Mouse (Mus musculus): ENCODE data around the gene Dab1. TPM values are rescaled to one million over a fixed set of nuclear protein-coding genes. Genes with fewer than 3 reads are reported as not detected.
A peak's percentile ranks its signal among the peaks of the same experiment; 100 is the strongest.

Gene Dab1
- total and polyA plus RNA-seq, 2 experiments from 2014 or later, result 47.9 to 109 TPM

DNA sequence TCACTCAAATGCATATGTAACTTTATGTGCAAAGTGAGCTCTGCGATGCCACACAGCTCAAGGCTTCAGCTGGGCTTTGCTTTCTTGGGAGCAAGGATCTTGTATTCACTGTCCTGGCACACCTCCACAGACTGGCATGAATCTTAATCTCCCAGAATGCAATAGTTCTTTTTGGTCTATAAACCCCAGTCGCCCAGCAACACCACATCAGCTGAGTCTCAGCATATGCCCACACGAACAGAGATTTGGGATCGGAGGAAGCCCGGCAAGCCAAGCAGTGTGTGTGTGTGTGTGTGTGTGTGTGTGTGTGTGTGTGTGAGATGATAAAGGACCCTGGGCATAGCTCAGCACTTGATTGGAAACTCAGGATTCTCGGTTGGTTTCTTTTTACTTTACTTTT is 177.3 kb downstream of the Dab1 start:
- H3K27me3 ChIP-seq (ENCODE audit: insufficient read depth, low read length), result no peaks in the 10 kb centered on the region
- H3K4me1 ChIP-seq (ENCODE audit: insufficient read depth, low read length), result 0 out of 2 replicates have a peak, but pooled peaks cover 10% of the 10 kb centered on the region
- no peaks in the 10 kb centered on the region for H3K36me3 ChIP-seq (ENCODE audit: insufficient read depth, low read length)
- WGBS, result 57% methylated on average over 6 of the region's 6 CpGs
- no peak overlapping the region for H3K9ac ChIP-seq (replicated peaks; ENCODE audit: low read length, poor library complexity, severe bottlenecking)
- H3K4me2 ChIP-seq (ENCODE audit: low read depth, low read length, poor library complexity, severe bottlenecking), result no peak overlapping the region
- ATAC-seq (ENCODE audit: low FRiP score), result no peak; the same call in 1 of the 2 replicates
- TF ChIP-seq CTCF (IDR thresholded peaks at IDR 0.05), result no peak
- H3K4me3 ChIP-seq (ENCODE audit: low read depth, low read length), result no peak overlapping the region
- peak; percentile 73 for DNase-seq (ENCODE audit: low spot score)
- no peak overlapping the region for H3K27ac ChIP-seq (ENCODE audit: low read depth, low read length)
- H3K9me3 ChIP-seq (ENCODE audit: low read length), result no peaks in the 10 kb centered on the region

DNA sequence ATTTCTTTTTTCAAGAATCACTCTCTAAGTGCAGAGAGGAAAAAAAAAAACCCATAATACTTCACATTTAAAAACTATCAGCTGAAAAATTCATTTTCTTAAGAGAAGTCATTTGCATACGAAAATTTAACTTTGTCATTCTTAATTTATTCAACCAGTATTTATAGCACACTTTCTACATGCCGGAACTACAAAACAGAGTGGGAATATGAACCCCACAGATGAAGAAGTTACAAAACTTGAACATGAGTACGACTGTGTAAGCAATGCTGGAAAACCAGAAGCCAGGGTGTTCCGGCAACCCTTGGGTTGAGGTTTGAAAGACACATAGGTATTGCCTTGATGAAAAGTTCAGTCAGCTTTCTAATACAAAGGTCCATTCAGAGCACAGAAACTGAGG is 183.3 kb downstream of the Dab1 start:
- Histone ChIP-seq H3K27me3 (ENCODE audit: insufficient read depth, low read length) (no peaks in the 10 kb centered on the region), H3K4me1 (ENCODE audit: insufficient read depth, low read length) (no peaks in the 10 kb centered on the region), H3K4me2 (ENCODE audit: low read depth, low read length, poor library complexity, severe bottlenecking) (no peak overlapping the region), H3K27ac (ENCODE audit: low read depth, low read length) (no peak overlapping the region), H3K4me3 (ENCODE audit: low read depth, low read length) (no peak overlapping the region), H3K36me3 (ENCODE audit: insufficient read depth, low read length) (no peaks in the 10 kb centered on the region), H3K9me3 (ENCODE audit: low read length) (no peaks in the 10 kb centered on the region), H3K9ac (replicated peaks; ENCODE audit: low read length, poor library complexity, severe bottlenecking) (no peak overlapping the region)
- ATAC-seq (ENCODE audit: low FRiP score) (no peak), DNase-seq (ENCODE audit: low spot score) (no peak)
- no peak for TF ChIP-seq CTCF (IDR thresholded peaks at IDR 0.05)
- 83% methylated on average over 4 of the region's 4 CpGs for WGBS

DNA sequence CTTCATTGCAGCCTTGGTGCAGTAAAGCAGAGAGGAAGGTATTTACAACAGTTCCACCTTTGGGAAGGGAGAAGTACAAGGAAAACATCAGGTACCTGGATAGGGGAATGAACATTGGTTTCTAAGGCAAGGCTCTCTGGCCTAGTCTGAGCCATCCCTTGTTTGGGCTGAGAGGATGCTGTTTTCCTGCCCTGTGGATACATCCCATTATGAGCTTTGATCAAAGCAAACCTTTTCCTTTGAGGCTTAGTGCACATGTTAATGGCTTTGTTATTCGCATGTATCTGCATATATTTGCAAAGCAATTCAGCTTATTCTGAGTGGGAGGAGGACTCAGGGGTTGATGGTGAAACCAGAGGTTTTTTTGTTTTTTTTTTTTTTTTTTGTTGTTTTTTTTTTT is 185.3 kb downstream of the Dab1 start:
- Histone ChIP-seq H3K4me1 (ENCODE audit: insufficient read depth, low read length) (no peaks in the 10 kb centered on the region), H3K4me3 (ENCODE audit: low read depth, low read length) (no peak overlapping the region), H3K9ac (replicated peaks; ENCODE audit: low read length, poor library complexity, severe bottlenecking) (no peak overlapping the region), H3K9me3 (ENCODE audit: low read length) (no peaks in the 10 kb centered on the region), H3K27me3 (ENCODE audit: insufficient read depth, low read length) (no peaks in the 10 kb centered on the region), H3K36me3 (ENCODE audit: insufficient read depth, low read length) (no peaks in the 10 kb centered on the region), H3K27ac (ENCODE audit: low read depth, low read length) (no peak overlapping the region), H3K4me2 (ENCODE audit: low read depth, low read length, poor library complexity, severe bottlenecking) (no peak overlapping the region)
- ATAC-seq (ENCODE audit: low FRiP score), result no peak
- TF ChIP-seq CTCF (IDR thresholded peaks at IDR 0.05), result no peak
- DNase-seq (ENCODE audit: low spot score), result no peak
- WGBS, result 30% methylated on average over 1 of the region's 1 CpGs

DNA sequence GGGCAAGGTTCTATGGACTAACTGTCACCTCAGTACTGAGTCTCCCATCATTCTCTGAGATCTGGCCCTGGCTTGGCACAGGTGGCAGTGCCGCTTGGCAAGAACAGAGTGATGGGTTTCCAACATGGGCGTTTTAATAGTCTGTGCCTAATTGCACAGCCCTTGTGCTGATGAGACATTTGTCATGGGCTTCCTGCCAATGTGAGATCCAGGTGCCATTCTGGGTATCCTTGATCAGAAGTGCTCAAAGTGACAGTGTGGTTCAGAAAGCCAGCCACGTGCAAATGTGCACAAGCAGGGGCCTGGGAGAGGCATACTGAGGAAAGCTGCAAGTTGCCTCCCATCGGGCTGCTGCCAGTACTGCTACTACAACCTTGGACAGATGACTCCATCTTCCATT is 203.5 kb downstream of the Dab1 start:
- Histone ChIP-seq H3K27me3 (ENCODE audit: insufficient read depth, low read length) (no peaks in the 10 kb centered on the region), H3K4me2 (ENCODE audit: low read depth, low read length, poor library complexity, severe bottlenecking) (no peak overlapping the region), H3K27ac (ENCODE audit: low read depth, low read length) (no peak overlapping the region), H3K9me3 (ENCODE audit: low read length) (no peaks in the 10 kb centered on the region), H3K36me3 (ENCODE audit: insufficient read depth, low read length) (no peaks in the 10 kb centered on the region), H3K9ac (replicated peaks; ENCODE audit: low read length, poor library complexity, severe bottlenecking) (no peak overlapping the region), H3K4me3 (ENCODE audit: low read depth, low read length) (no peak overlapping the region), H3K4me1 (ENCODE audit: insufficient read depth, low read length) (no peaks in the 10 kb centered on the region)
- WGBS, result 76% methylated on average over 4 of the region's 4 CpGs
- ATAC-seq (ENCODE audit: low FRiP score) (no peak), DNase-seq (ENCODE audit: low spot score) (peak; percentile 44)
- TF ChIP-seq CTCF (IDR thresholded peaks at IDR 0.05), result no peak

DNA sequence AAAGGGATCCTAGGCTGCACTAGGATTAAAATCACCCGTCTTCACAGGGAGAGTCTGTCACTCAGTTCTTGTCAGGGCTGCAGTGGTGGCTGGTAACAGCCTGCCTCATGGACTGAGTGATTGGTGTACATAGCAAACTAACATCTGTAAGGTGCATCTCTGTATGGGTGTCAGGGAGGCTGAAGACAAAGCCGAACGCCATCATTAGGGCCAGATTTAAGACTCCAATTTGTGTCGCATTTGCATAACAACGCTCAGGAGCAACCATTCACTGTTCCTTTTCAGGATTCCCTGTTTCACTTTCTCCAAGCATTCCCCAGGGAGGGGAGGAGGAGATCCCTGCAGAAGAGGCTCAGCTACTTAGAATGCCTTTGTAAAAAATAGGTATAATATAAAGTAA is 219.2 kb downstream of the Dab1 start:
- no peak overlapping the region for H3K4me3 ChIP-seq (ENCODE audit: low read depth, low read length)
- TF ChIP-seq CTCF (IDR thresholded peaks at IDR 0.05), result no peak
- no peaks in the 10 kb centered on the region for H3K9me3 ChIP-seq (ENCODE audit: low read length)
- ATAC-seq (ENCODE audit: low FRiP score) (no peak), DNase-seq (ENCODE audit: low spot score) (no peak)
- no peak overlapping the region for H3K9ac ChIP-seq (replicated peaks; ENCODE audit: low read length, poor library complexity, severe bottlenecking)
- no peaks in the 10 kb centered on the region for H3K4me1 ChIP-seq (ENCODE audit: insufficient read depth, low read length)
- no peaks in the 10 kb centered on the region for H3K36me3 ChIP-seq (ENCODE audit: insufficient read depth, low read length)
- 0 out of 2 replicates have a peak overlapping the region, but pooled peaks have one; percentile 26 for H3K27ac ChIP-seq (ENCODE audit: low read depth, low read length)
- 15% methylated on average over 5 of the region's 5 CpGs for WGBS
- no peak overlapping the region for H3K4me2 ChIP-seq (ENCODE audit: low read depth, low read length, poor library complexity, severe bottlenecking)
- no peaks in the 10 kb centered on the region for H3K27me3 ChIP-seq (ENCODE audit: insufficient read depth, low read length)

DNA sequence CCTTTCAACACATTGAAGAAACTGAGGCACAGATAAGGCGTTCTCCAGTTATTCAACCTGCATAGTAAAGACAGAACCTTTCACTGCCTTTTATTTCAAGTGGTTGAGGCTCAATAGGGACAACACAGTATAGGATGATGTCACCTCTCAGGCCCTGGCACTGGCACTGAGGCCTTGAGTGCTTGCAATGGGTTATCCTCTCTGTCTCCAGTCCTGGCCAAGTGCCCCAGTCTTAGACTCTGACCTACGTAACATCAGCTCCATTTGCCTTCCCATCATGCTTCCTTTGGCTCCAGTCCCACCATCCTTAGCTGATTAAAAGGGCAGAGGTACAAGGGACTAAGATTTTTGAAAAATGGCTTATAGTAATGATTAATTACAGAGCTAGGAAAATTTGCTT is 220.4 kb downstream of the Dab1 start:
- TF ChIP-seq CTCF (IDR thresholded peaks at IDR 0.05), result no peak
- 88% methylated on average over 2 of the region's 2 CpGs for WGBS
- Histone ChIP-seq H3K4me2 (ENCODE audit: low read depth, low read length, poor library complexity, severe bottlenecking) (no peak overlapping the region), H3K27me3 (ENCODE audit: insufficient read depth, low read length) (no peaks in the 10 kb centered on the region), H3K27ac (ENCODE audit: low read depth, low read length) (no peak overlapping the region), H3K9me3 (ENCODE audit: low read length) (no peaks in the 10 kb centered on the region), H3K9ac (replicated peaks; ENCODE audit: low read length, poor library complexity, severe bottlenecking) (no peak overlapping the region), H3K36me3 (ENCODE audit: insufficient read depth, low read length) (no peaks in the 10 kb centered on the region), H3K4me3 (ENCODE audit: low read depth, low read length) (no peak overlapping the region), H3K4me1 (ENCODE audit: insufficient read depth, low read length) (no peaks in the 10 kb centered on the region)
- DNase-seq (ENCODE audit: low spot score) (no peak), ATAC-seq (ENCODE audit: low FRiP score) (no peak)
